Mouse (Mus musculus) spleen, adult 2 months (tissue): ENCODE measurements around the gene Efcab10.

Experiments used
- CTCF ChIP-seq: fragments of 200-500 bp; IDR thresholded peaks from 2 replicates; pipeline ENCODE4 v1.5.1; 2011; ENCODE audit warnings: mild to moderate bottlenecking, inconsistent platforms; ENCODE audit not compliant: insufficient read depth, insufficient read length, insufficient replicate concordance; ENCODE audit errors: extremely low read depth
- POLR2A ChIP-seq: fragments of 200-500 bp; IDR thresholded peaks from 2 replicates; pipeline ENCODE4 v1.6.1; 2011; ENCODE audit warnings: low read depth, low read length, inconsistent platforms

GRCm38 (mm10) chr12:33369555-33369954 is 25.1 kb upstream of the Efcab10 start:
- TF ChIP-seq CTCF, result no peak
- no peak for TF ChIP-seq POLR2A
